Mouse (Mus musculus): ENCODE data around the gene Gmfg. TPM values are rescaled to one million over a fixed set of nuclear protein-coding genes. Genes with fewer than 3 reads are reported as not detected.

Gene Gmfg
- 158 and 354 TPM in 2 replicates for polyA plus RNA-seq (2011; ENCODE audit: insufficient read depth, insufficient read length, low replicate concordance, missing spikeins)

DNA sequence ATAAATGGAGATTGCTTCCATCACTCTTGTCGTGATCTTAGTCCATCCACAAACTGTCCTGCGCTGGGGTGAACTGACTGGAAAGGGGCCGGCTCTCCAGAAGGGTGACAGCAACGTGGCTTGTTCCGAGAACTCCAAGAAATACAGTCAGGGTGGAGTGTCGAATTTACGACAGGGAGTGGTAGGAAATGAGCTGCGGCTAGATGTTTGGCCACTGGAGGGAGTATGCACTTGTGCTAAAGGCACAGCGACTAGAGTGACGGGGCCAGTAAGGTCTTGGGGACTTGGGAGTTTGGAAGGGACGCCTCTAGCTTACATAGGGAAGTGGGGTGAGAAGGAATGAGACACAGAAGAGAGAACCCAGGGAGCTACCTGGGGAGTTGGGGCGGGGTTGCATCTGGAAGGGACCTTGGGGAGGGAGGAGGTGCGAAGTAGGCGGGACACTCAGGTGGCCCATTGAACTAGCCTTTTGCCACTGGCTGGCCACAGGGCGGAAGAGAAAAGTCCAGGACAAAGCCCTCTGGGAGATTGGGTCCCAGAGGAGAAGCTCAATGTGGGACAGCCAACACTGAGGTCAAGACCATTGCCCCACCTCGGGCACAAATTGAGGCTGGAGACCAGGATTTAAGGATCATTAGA, at the start of gene Gmfg:
Gene Gmfg, plus strand, starts transcription at position 516 of the 639 bp plus-strand sequence.
- peak within 1 kb of the TSS; percentile 78 for H3K4me3 ChIP-seq (replicated peaks; ENCODE audit: control insufficient read depth, low read depth, low read length)
- 8% methylated on average over 16 of the region's 16 CpGs for WGBS
- peaks cover 3% of the 10 kb centered on the region; the same call in 1 of the 2 replicates for H3K4me1 ChIP-seq (ENCODE audit: control insufficient read depth, insufficient read depth, low read length)
- H3K27ac ChIP-seq (ENCODE audit: control insufficient read depth, insufficient read depth, low read depth, low read length, poor library complexity) = peak within 1 kb of the TSS; percentile 76
- TF ChIP-seq POLR2A (IDR thresholded peaks at IDR 0.05; ENCODE audit: borderline replicate concordance, control insufficient read depth, low read depth, low read length) = no peak
- TF ChIP-seq CTCF (IDR thresholded peaks at IDR 0.05; ENCODE audit: control insufficient read depth, insufficient read depth, low read length) = peak; percentile 91

DNA sequence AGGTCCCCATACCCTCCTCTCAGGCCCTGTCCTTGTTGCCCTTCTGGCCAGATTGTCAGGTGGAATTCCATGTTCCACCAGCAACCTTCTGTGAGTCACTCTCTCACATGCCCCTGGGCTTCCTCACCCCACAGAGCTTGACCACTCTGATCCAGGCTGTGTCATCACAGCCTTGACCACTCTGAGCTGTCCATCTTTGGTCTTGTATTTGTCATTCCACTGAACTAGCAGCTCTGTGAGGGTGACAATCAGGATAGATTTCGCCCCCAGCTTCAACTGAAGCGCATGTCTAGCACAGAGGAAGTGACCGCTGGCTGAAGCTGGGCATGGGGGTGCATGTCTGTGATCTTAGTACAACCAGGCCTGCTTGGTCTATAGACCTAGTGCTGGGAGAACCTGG, 46.9 kb upstream of the Gmfg start:
- Histone ChIP-seq H3K4me1 (ENCODE audit: control insufficient read depth, insufficient read depth, low read length) (peaks cover 2% of the 10 kb centered on the region), H3K4me3 (replicated peaks; ENCODE audit: control insufficient read depth, low read depth, low read length) (no peak overlapping the region), H3K27ac (ENCODE audit: control insufficient read depth, insufficient read depth, low read depth, low read length, poor library complexity) (no peak overlapping the region)
- TF ChIP-seq CTCF (IDR thresholded peaks at IDR 0.05; ENCODE audit: control insufficient read depth, insufficient read depth, low read length) (no peak), POLR2A (IDR thresholded peaks at IDR 0.05; ENCODE audit: borderline replicate concordance, control insufficient read depth, low read depth, low read length) (no peak)
- WGBS = 89% methylated on average over 3 of the region's 3 CpGs

DNA sequence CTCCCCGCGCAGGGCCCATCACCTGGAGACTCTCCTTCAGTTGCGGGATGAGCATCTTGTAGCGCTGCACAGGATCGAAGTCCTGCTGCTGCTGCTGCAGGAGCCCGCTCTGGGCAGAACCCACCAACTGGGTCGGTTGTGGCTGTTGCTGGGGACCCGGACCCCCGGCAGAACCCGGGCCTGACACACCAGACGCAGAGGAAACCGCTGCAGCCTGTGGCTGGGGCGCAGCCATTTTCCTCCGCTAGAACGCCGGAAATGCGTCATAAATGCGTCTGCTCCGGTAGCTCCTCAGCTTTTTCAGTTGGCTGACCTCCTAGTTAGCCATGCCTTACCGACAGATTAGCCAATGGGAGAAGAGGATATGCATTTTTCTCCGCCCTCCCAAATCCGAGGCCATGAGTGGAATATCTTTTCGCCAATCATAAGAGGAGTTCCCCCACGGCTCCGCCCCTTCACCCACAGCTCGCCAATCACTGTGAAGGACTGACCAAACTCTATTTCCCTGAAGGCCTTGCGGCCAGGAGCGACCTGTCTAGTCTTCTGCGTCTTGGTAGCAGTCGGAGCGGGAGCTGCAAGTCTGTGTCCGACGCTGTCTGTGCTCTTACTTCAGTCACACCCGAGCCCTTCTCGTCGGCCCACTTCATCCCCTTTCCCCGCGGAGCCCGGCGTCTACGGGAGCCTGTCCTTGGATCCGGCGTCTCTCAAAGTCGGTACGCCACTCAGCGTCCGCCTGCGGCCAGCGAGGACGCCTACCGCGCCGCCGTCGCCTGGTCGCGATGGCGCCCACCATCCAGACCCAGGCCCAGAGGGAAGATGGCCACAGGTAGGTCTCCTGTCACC, 44.6 kb upstream of the Gmfg start, which contains the start of the genes Med29 and Paf1:
Gene Med29, minus strand, starts transcription at position 280 of the 843 bp plus-strand sequence.
Gene Paf1, plus strand, starts transcription at position 523 of the 843 bp plus-strand sequence.
- WGBS = under 1% methylated on average over 58 of the region's 58 CpGs
- H3K27ac ChIP-seq (ENCODE audit: control insufficient read depth, insufficient read depth, low read depth, low read length, poor library complexity) = peak within 1 kb of the TSS; percentile 35

DNA sequence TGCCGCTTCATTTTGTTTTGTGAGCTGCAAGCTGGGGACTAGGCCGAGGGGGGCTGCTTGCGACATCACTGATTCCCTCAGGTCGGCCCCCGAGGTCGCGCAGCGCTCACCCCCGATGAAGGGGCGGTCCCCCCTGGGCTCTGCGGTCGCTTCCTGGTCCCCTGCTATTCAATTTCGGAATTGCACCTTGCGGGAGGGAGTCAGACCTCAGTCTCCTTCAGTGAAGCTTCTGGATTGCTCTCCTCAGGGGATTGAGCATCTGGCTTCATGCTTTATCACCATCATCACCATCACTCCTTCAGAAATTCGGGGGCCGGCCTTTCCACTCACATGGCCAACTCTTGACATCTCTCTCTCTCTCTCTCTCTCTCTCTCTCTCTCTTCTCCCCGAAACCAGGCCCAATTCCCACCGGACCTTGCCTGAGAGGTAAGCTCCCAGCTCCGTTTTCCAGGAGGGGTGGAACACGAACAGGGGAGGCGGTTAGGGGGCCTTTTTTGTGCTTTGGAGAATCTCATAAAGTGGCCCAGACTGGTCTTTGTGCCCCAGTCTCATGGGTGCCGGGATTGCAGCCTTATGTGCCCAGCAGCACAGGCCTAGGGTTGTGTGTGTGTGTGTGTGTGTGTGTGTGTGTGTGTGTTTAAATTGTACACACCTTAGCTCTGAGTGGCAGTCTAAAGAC, 43.8 kb upstream of the Gmfg start:
- Histone ChIP-seq H3K4me1 (ENCODE audit: control insufficient read depth, insufficient read depth, low read length) (no peaks in the 10 kb centered on the region; the same call in 1 of the 2 replicates), H3K4me3 (replicated peaks; ENCODE audit: control insufficient read depth, low read depth, low read length) (peak overlapping the region; percentile 82), H3K27ac (ENCODE audit: control insufficient read depth, insufficient read depth, low read depth, low read length, poor library complexity) (peak overlapping the region; percentile 35)
- TF ChIP-seq CTCF (IDR thresholded peaks at IDR 0.05; ENCODE audit: control insufficient read depth, insufficient read depth, low read length) = no peak
- no peak for TF ChIP-seq POLR2A (IDR thresholded peaks at IDR 0.05; ENCODE audit: borderline replicate concordance, control insufficient read depth, low read depth, low read length)
- 6% methylated on average over 22 of the region's 22 CpGs for WGBS

More for the DNA sequence above, 44.6 kb upstream of the Gmfg start, which contains the start of the genes Med29 and Paf1:
- Histone ChIP-seq H3K4me3 (replicated peaks; ENCODE audit: control insufficient read depth, low read depth, low read length) (peak within 1 kb of the TSS; percentile 82), H3K4me1 (ENCODE audit: control insufficient read depth, insufficient read depth, low read length) (no peaks in the 10 kb centered on the region; the same call in 1 of the 2 replicates)
- TF ChIP-seq CTCF (IDR thresholded peaks at IDR 0.05; ENCODE audit: control insufficient read depth, insufficient read depth, low read length) (no peak), POLR2A (IDR thresholded peaks at IDR 0.05; ENCODE audit: borderline replicate concordance, control insufficient read depth, low read depth, low read length) (peak; percentile 95)

DNA sequence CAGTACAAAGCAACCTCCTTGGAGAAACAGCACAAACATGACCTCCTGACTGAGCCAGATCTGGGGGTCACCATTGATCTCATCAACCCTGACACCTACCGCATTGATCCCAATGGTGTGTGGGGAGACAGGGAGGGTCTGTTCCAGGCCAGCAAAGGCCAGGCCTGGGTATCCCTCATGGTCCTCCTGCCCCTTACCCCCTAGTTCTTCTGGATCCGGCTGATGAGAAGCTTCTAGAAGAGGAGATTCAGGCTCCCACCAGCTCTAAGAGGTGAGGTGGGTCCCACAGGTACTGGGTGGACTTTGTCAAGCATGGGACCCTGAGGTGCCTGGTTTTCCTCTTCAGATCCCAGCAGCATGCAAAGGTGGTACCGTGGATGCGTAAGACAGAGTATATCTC, 41.8 kb upstream of the Gmfg start:
- Histone ChIP-seq H3K27ac (ENCODE audit: control insufficient read depth, insufficient read depth, low read depth, low read length, poor library complexity) (no peak overlapping the region), H3K4me3 (replicated peaks; ENCODE audit: control insufficient read depth, low read depth, low read length) (no peak overlapping the region), H3K4me1 (ENCODE audit: control insufficient read depth, insufficient read depth, low read length) (no peaks in the 10 kb centered on the region; the same call in 1 of the 2 replicates)
- TF ChIP-seq CTCF (IDR thresholded peaks at IDR 0.05; ENCODE audit: control insufficient read depth, insufficient read depth, low read length) (no peak), POLR2A (IDR thresholded peaks at IDR 0.05; ENCODE audit: borderline replicate concordance, control insufficient read depth, low read depth, low read length) (no peak)
- 89% methylated on average over 4 of the region's 4 CpGs for WGBS

DNA sequence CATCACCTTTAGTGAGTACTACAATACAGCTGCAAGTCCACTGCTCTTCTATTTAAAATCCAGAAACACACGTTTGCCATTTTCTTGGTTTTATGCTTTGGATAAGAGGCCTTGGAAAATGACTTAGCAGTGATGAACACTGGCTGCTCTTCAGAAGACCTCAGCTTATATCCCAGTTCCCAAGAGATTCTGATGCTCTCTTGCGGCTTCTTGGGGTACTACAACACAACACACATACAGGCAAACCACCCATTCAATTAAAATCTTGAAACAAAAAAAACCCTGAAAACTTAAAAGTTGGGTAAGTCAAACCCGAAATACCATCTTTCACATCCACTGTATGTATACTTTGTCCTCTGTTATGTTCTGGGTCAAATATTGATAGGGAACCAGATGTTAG, 39.2 kb upstream of the Gmfg start:
- WGBS = 76% methylated on average over 3 of the region's 3 CpGs
- peaks cover 6% of the 10 kb centered on the region for H3K4me1 ChIP-seq (ENCODE audit: control insufficient read depth, insufficient read depth, low read length)
- TF ChIP-seq POLR2A (IDR thresholded peaks at IDR 0.05; ENCODE audit: borderline replicate concordance, control insufficient read depth, low read depth, low read length) (no peak), CTCF (IDR thresholded peaks at IDR 0.05; ENCODE audit: control insufficient read depth, insufficient read depth, low read length) (no peak)
- no peak overlapping the region for H3K27ac ChIP-seq (ENCODE audit: control insufficient read depth, insufficient read depth, low read depth, low read length, poor library complexity)
- no peak overlapping the region for H3K4me3 ChIP-seq (replicated peaks; ENCODE audit: control insufficient read depth, low read depth, low read length)

DNA sequence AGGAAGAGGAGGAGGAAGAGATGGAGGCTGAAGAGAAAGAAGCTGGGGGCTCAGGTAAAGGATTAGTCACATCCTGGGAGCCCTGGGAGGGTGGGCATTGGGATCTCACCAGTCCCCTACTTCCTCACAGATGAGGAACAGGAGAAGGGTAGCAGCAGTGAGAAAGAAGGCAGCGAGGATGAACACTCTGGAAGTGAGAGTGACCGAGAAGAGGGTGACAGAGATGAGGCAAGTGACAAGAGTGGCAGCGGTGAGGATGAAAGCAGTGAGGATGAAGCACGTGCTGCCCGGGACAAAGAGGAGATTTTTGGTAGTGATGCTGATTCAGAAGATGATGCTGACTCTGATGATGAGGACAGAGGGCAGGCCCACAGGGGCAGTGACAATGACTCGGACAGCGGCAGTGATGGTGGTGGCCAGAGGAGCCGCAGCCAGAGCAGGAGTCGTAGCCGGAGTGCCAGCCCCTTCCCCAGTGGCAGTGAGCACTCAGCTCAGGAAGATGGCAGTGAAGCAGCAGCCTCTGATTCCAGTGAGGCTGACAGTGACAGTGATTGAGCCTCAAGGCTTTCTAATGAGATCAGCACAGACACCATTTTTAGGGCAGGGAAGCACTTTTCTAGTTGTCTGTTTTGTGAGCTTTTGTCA, 38.4 kb upstream of the Gmfg start:
- peaks cover 6% of the 10 kb centered on the region; the same call in 1 of the 2 replicates for H3K4me1 ChIP-seq (ENCODE audit: control insufficient read depth, insufficient read depth, low read length)
- no peak overlapping the region for H3K27ac ChIP-seq (ENCODE audit: control insufficient read depth, insufficient read depth, low read depth, low read length, poor library complexity)
- H3K4me3 ChIP-seq (replicated peaks; ENCODE audit: control insufficient read depth, low read depth, low read length) = no peak overlapping the region
- WGBS = 89% methylated on average over 10 of the region's 10 CpGs
- no peak for TF ChIP-seq POLR2A (IDR thresholded peaks at IDR 0.05; ENCODE audit: borderline replicate concordance, control insufficient read depth, low read depth, low read length)
- no peak for TF ChIP-seq CTCF (IDR thresholded peaks at IDR 0.05; ENCODE audit: control insufficient read depth, insufficient read depth, low read length)

Measured in bone marrow, adult 2 months (tissue).